Mouse (Mus musculus) splenic B cell, adult 2 months (primary cell): ENCODE measurements around the gene Lrrc32.
A peak's percentile ranks its signal among the peaks of the same experiment; 100 is the strongest.

ENCODE experiments used
- DNase-seq: peaks from one replicate; pipeline ENCODE4 v3.0.0-alpha.2; 2011; ENCODE audit warnings: low read depth, low spot score
- H3K27me3 ChIP-seq: 2 replicates; pipeline ENCODE4 v1.6.1; 2012; ENCODE audit warnings: mild to moderate bottlenecking, low read length, moderate library complexity, mixed read lengths; ENCODE audit not compliant: control insufficient read depth, poor library complexity, insufficient read depth, severe bottlenecking
- H3K36me3 ChIP-seq: 2 replicates; pipeline ENCODE4 v1.6.1; 2012; ENCODE audit warnings: mild to moderate bottlenecking, low read length, moderate library complexity, mixed read lengths; ENCODE audit not compliant: control insufficient read depth, poor library complexity, insufficient read depth, severe bottlenecking

Gene Lrrc32

GRCm38 (mm10) chr7:98482551-98483267 lies 6.4 kb upstream of the Lrrc32 start:
- H3K36me3 ChIP-seq, result no peaks in the 10 kb centered on the region
- no peaks in the 10 kb centered on the region for H3K27me3 ChIP-seq
- DNase-seq, result no peak

DNA sequence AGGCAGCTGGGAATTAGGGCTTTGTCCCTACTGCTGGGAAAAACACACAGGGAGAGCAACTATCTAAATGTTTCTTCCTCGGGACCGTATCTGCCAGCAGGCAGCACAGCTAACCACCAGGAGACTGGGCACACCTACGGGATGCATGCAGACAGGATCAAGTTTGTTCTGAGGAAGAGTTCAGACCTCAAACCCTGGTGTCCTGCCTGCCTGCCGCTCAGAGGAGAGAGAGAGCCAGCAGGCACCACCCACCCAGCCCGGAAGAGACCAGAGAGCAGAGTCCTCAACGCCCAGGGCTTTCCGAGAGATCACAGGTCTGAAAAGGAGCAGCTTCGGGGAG lies 5.8 kb upstream of the Lrrc32 start:
- H3K27me3 ChIP-seq, result no peaks in the 10 kb centered on the region
- H3K36me3 ChIP-seq, result no peaks in the 10 kb centered on the region
- DNase-seq, result no peak

GRCm38 (mm10) chr7:98484878-98485277 lies 4.2 kb upstream of the Lrrc32 start:
- Histone ChIP-seq H3K27me3 (no peaks in the 10 kb centered on the region), H3K36me3 (no peaks in the 10 kb centered on the region)
- DNase-seq, result peak; percentile 36

DNA sequence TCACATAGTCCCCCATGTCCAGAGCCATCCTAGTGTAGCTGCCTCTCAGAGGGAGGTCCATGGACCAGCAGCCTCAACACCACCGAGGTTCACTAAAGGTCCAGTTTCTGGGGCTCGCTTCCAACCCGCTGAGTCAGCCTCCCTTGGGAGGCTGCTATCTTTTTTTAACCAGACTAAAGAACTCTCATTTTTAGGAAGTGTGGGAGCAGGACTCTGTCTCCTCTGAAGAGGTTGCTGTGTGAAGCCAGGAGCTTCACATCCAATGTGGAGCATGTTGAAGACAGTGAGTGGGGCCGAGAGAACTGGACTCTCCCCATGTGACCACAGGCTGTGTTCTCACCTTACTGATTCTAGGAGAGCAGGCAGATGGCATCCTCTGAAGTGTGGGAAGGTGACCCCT lies 3.6 kb upstream of the Lrrc32 start:
- DNase-seq, result no peak
- H3K36me3 ChIP-seq, result no peaks in the 10 kb centered on the region
- H3K27me3 ChIP-seq, result no peaks in the 10 kb centered on the region

- Histone ChIP-seq H3K27me3 (no peaks in the 10 kb centered on the region), H3K36me3 (no peaks in the 10 kb centered on the region)
- DNase-seq, result peak; percentile 70
Measured at GRCm38 (mm10) chr7:98486471-98486917, 2.6 kb upstream of the Lrrc32 start.

DNA sequence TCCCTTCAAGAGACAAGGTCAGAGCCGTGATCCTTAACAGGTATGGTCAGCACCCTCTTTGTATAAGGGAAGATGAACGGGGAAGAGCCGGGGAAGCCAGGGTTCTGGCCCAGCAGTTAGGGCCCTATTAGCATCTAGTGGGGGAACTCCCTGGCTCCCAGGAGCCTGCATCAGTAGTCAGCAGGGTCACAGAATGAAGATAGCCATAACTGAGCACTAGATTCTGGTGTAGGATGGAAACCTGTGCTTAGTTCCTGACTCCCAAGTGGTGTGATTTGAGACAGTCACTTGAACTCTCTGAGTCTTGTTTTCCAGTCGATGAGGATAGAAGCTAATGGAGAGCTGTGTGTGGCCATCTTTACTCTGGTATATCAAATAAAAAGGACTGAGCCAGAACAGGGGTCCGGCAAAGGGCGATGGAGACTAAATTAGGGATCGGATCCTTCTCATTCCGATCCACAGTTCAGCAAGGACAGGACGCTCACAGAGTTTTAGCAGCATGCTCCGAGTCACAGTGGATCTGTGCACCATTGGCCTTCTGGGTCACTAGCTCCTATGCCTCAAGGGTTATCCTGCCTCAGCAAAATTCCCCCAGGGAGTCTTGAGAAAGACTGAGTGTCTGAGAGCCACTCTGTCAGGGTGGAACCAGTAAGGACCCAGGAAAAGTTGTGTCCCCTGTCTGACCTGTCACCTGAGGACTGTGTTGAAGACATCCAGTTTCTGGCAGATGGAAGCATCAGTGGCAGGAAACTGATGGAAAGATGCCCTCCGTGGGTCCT lies 1.7 kb upstream of the Lrrc32 start:
- Histone ChIP-seq H3K36me3 (no peaks in the 10 kb centered on the region), H3K27me3 (no peaks in the 10 kb centered on the region)
- DNase-seq, result peak; percentile 60

DNA sequence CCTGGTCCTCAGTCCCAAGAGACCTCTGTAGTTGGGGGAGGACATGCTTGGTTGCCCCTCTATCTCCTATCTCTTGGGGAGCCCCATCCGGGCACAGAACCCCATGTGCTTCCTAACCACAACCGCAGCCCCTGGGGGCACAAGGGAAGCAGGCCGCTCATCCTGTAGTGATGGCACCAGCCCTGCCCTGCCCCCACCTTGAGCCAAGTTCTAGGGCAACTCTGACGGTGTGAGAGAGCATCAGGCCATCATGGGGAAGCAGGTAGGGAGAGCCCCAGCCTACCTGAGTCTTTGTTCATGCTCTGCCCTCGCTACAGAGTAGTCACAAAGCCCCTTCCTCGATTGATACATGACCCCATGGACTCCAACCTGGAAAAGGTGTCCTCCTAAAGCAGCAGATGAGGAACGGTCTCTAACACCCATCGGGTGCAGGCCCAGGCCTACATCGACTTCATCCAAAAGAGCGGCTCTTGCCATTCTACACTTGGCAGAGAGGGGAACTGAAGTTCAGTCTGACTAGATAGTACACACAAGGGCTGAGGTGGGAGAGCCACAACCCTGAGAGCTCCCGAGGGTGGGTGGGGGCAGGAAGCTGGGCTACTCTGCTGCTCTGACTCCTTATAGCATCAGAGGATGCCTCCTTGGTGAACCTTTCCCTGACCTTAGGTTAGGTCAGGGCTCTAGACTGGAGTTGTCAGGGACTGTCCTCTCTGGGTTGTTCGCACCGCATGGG lies 519 bp upstream of the Lrrc32 start:
- no peaks in the 10 kb centered on the region for H3K36me3 ChIP-seq
- H3K27me3 ChIP-seq, result no peaks in the 10 kb centered on the region
- peak; percentile 96 for DNase-seq

DNA sequence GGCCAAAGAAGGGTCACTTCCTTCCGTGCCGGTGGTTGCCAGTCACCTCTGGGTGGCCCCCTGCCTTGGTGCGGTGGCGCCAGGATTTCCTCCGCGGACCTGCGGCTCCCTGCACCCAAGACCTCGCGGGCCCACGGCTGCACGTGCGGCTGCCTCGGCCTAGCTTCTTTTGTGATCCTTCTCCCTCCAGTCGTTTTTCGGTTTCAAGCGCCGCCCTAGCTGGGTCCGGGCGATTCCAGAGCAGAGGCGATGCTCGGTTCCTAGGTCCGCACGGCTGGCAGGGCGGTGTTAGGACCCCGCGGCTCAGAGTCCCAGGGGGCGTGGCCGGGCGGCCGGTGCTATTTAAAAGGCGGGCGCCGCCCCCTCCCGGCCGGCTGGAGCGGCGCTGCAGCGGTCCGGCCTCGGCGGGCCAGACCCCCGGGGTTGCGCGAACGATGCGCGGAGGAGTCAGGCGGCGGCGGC lies 571 bp downstream of the Lrrc32 start:
- H3K36me3 ChIP-seq, result no peaks in the 10 kb centered on the region
- peak; percentile 67 for DNase-seq

GRCm38 (mm10) chr7:98490328-98490727 lies 1.2 kb downstream of the Lrrc32 start:
- no peak for DNase-seq
- H3K36me3 ChIP-seq, result no peaks in the 10 kb centered on the region
- H3K27me3 ChIP-seq, result no peaks in the 10 kb centered on the region

More for the DNA sequence above, 571 bp downstream of the Lrrc32 start:
- H3K27me3 ChIP-seq, result no peaks in the 10 kb centered on the region

GRCm38 (mm10) chr7:98490911-98491310 lies 1.8 kb downstream of the Lrrc32 start:
- no peak for DNase-seq
- H3K36me3 ChIP-seq, result no peaks in the 10 kb centered on the region
- no peaks in the 10 kb centered on the region for H3K27me3 ChIP-seq

DNA sequence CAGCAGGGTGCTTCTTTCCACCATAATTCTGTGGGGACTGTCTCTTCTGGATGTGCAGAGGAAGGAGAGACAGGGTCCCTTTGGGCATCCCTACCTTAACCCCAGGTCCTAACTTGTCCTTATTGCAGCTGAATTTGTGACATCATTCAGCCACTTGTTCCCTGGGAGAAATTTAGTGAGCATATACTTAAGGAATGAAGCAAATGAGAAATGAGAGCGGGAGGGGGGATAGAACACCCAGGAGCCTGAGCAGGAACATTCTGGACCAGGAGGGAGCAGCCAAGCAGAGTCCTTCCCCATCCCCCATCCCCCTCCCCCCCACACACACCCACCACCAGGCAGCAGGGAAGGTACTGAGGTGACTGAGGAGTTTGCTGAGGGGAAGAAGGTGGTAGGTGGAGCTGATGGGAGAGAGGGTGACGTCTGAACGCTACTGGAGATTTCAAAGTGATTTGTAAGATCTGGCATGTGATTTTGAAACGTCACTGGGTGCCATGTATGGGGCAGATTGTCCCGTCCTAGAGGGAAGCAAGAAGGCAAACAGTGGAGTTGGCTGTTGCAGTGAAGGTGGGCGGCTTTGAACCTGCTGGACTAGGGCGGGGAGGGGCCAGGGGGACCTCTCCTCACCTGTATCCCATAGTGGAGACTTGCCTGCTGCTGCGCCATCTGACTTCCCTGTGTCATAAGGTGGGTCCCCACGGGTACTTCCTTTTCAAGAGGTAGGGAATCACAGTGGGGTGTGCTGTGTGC lies 2.5 kb downstream of the Lrrc32 start:
- Histone ChIP-seq H3K27me3 (no peaks in the 10 kb centered on the region), H3K36me3 (no peaks in the 10 kb centered on the region)
- DNase-seq, result no peak

- no peaks in the 10 kb centered on the region for H3K27me3 ChIP-seq
- H3K36me3 ChIP-seq, result no peaks in the 10 kb centered on the region
- no peak for DNase-seq
Measured at GRCm38 (mm10) chr7:98492331-98492730, 3.2 kb downstream of the Lrrc32 start.

GRCm38 (mm10) chr7:98493307-98493706 lies 4.2 kb downstream of the Lrrc32 start:
- no peaks in the 10 kb centered on the region for H3K36me3 ChIP-seq
- DNase-seq, result no peak

GRCm38 (mm10) chr7:98493901-98494480 lies 4.9 kb downstream of the Lrrc32 start:
- DNase-seq, result no peak
- no peaks in the 10 kb centered on the region for H3K36me3 ChIP-seq
- no peaks in the 10 kb centered on the region for H3K27me3 ChIP-seq

More at GRCm38 (mm10) chr7:98493307-98493706, 4.2 kb downstream of the Lrrc32 start:
- no peaks in the 10 kb centered on the region for H3K27me3 ChIP-seq
